Mouse (Mus musculus) regulatory T cell (primary cell): Measurements from ENCODE around the gene Armt1.

Experiments
- in situ Hi-C: fragments of 300-600 bp; cut with MboI, MseI; formaldehyde crosslinking; loops from one replicate; pipeline ENCODE4 v1.15.1; 2025; ENCODE audit warnings: high pct_unique_total_duplicates

Gene Armt1

DNA sequence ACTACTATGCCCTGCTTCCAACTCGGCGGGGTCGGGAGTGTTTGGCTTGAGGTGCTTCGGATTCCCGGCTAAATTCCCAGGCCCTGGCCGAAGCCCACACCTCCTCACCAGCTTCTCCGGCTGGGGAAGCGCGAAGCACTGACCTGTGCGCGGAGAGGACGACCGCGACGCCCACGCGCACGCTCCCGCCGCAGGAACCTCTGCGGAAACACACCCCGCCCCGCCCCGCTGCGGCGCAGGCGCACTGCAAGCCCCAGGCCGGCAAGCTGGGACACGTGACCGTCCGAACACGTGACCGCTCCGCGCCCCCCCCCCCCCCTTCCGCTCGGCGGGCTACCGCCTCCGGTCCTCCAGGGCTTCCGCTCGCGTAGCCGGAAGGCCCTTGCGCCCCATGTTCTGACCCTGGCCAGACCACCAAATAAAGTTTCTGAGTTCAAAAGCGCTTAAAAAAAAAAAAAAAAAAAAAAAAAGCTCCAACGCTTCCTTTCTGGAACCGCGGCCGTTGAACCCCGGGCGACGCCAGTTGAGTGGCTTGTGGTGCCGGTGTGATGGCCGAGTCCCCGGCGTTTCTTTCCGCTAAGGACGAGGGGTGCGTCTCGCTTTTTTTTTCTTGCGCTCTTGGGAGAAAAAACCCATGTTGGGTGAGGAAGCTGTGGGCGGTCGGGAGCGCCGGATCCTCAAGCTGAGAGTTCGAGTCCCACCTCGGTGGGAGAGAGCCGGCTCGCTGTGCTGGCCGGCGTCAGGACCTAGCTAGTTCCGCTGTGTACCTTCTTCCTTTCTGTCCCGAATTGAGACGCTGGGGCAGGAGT lies at the start of gene Armt1, which contains the start of gene Rmnd1:
Gene Armt1 (plus strand): TSS at position 345 of the 809 bp plus-strand sequence.
Gene Rmnd1 (minus strand): TSS at position 266 of the 809 bp plus-strand sequence.
- in situ Hi-C loops = no loop called here

- in situ Hi-C loops = loop anchor here (25.0 kb wide), 1 partner anchor 1428 kb away; the partner anchor contains the start of genes Fbxo5 and Mtrf1l
These were observed 48.0 kb upstream of the Armt1 start for GRCm38 (mm10) chr10:4384244-4384643.

DNA sequence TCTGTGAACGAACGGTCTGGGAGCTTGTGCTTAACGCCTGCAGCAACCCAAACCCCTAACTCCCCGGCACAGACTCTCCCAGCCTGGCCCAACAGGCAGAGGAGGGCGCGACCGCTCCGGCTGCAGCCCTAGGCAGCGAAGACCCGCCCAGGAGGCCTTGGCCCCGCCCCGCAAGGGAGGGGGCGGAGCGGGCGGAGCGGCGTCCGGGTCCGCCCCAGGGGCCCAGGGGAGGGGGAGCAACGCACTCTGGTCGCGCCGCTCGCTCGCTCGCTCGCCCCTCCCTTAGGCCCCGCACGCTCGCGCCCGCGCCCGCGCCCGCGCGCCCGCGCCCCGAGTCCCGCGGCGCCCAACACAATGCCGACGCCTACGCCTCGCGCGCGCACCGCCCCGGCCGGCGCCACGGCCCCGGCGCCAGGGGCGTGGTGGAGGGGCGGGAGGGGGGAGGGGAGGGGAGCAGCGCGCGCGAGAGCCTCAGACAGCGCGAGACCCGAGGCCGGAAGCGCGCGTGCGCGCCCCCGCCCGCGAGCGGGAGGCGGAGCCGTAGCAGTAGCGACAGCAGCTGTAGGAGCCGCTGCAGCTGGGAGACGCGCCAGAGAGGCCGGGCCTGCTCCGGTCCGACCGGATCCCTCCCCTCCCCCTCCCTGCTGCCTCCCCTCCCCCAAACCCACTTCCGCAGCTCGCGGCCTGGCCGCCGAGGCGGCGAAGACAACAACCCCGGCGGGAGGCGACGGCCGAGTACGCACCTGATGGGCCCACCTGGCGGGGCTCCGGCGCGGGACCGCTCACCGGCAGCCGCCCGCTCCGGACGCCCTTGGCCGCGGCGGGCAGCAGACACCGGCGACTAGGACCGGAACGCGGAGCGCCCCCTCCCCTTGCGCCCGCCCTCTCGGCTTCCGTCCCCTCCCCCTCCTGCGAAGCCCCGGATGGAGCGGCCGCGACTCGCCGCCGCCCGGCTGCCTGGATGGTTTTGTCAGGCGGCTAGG lies 45.4 kb upstream of the Armt1 start:
- in situ Hi-C loops = loop anchor here (25.0 kb wide), 1 partner anchor 1425 kb away; the partner anchor contains the start of genes Fbxo5 and Mtrf1l

GRCm38 (mm10) chr10:4387701-4388383 lies 44.4 kb upstream of the Armt1 start, which contains the start of gene Zbtb2:
Gene Zbtb2, minus strand, starts transcription at chr10:4388108.
- in situ Hi-C loops = loop anchor here (25.0 kb wide), 1 partner anchor 1424 kb away; the partner anchor contains the start of genes Fbxo5 and Mtrf1l

DNA sequence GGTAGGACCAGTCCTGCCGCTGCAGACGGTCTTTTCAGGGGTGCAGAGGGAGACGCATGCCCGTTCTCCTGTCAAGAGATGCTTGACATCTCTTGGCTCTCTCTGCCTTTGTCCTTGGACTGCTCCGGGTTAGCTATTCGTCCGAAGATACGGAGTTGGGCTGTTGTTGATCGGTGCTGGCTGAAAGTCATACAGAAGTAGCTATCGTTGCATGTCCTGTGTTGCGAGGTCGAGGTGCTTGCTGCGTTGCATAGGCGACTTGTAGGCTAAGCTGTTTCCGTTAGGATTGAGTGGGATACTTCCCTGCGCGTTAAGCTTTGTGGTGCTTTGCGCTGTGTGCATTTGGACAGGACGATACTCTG lies 43.9 kb upstream of the Armt1 start:
- in situ Hi-C loops = loop anchor here (25.0 kb wide), 1 partner anchor 1424 kb away; the partner anchor contains the start of genes Fbxo5 and Mtrf1l

DNA sequence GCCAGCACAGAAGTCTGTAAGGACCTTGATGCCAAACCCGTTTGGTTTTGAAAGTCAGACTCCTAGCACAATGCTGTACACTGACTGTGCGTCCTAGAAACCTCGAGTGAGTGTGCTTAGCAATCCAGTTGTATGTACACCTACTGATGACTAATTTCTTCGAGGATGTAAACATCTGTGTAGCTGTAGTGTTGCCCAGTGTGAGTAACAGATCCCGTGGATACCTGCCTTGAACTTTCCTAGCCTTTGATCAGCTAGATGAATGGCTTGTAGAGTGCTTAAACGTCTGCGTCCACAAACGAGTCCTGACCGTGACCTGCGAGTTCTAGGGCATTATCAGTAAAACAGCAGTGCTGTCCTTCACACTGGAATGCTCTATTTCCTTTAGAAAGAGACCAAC lies 43.2 kb upstream of the Armt1 start:
- in situ Hi-C loops = loop anchor here (25.0 kb wide), 1 partner anchor 1423 kb away; the partner anchor contains the start of genes Fbxo5 and Mtrf1l

GRCm38 (mm10) chr10:4389461-4390112 lies 42.7 kb upstream of the Armt1 start:
- in situ Hi-C loops = loop anchor here (5.0 to 25.0 kb wide), 2 partner anchors 38 to 1423 kb away; partner anchors contain the start of genes Fbxo5 and Mtrf1l

GRCm38 (mm10) chr10:4390550-4390949 lies 41.7 kb upstream of the Armt1 start:
- in situ Hi-C loops = loop anchor here (5.0 to 25.0 kb wide), 2 partner anchors 37 to 1422 kb away; partner anchors contain the start of genes Fbxo5 and Mtrf1l

GRCm38 (mm10) chr10:4391076-4391475 lies 41.2 kb upstream of the Armt1 start:
- in situ Hi-C loops = loop anchor here (5.0 to 25.0 kb wide), 2 partner anchors 36 to 1421 kb away; partner anchors contain the start of genes Fbxo5 and Mtrf1l

DNA sequence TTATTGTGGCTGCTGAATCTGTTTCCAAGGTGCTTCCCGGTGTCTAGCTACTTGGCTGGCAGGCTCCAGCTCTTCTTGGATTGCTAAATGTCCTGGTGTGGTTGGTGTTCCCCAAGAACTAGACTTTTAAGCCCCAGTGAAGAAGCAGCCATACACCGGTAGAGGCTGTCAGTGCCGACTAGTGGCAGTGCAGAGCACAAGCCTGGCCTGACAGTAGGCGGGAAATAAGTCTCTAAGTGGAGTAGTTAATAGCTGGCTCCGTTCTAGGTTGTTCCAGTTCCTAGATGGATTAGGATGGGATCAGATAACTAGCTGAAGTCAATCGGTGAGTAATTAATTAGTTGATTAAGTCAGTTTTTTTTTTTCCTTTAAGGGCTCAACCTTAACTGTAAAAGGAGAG lies 40.4 kb upstream of the Armt1 start:
- in situ Hi-C loops = loop anchor here (5.0 to 25.0 kb wide), 2 partner anchors 35 to 1420 kb away; partner anchors contain the start of genes Fbxo5 and Mtrf1l

GRCm38 (mm10) chr10:4395321-4395720 lies 36.9 kb upstream of the Armt1 start:
- in situ Hi-C loops = loop anchor here (25.0 kb wide), 1 partner anchor 1417 kb away; the partner anchor contains the start of genes Fbxo5 and Mtrf1l

DNA sequence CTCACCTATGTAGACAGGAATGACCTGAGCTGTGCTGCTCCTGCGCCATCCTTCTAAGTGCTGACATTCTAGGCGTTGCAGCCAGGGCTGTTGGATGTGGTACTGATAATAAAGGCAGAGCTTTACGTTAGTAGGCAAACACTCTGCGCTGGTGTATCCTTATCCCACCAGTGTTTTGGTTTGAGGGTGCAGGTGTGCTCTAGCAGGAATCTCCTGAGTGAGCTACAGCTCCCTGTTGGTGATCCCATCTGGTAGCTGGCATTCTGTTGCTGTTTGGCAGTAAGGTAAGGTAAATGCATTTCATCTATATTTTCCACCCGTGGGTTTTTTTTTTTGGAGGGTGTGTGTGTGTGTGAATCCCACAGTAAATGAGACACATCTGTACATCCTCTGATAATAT lies 34.2 kb upstream of the Armt1 start:
- in situ Hi-C loops = loop anchor here (25.0 kb wide), 1 partner anchor 1414 kb away; the partner anchor contains the start of genes Fbxo5 and Mtrf1l

DNA sequence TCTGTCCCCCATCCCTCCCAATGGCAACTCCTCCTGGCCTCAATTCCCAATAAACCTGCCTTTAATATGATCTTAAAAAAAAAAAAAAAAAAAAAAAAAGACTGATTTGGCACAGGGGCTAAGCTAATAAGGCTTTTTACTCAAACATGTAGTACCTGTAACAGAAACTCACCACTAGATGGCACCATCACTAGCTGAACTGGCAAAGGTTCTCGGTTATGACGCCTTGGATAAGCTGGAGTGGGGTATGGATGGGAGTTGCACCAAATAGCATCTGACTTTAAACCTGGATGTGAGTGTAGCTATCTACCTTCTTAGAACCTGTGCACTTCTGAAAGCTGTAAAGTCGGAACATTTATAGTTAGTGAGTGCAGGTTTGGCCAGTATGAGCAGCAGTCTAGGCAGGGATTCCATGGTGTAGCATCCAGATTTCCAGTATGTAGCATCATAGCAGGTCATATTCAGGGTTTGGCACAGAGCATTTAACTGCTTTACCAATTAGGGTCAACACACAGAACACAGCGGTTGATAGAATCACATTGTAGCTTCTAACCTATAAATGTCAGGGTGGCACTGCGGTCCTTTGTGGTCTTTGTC lies 27.3 kb upstream of the Armt1 start:
- in situ Hi-C loops = loop anchor here (5.0 kb wide), 1 partner anchor 762 kb away; no protein-coding TSS in a partner anchor

GRCm38 (mm10) chr10:4405511-4405910 lies 26.8 kb upstream of the Armt1 start:
- in situ Hi-C loops = loop anchor here (5.0 kb wide), 1 partner anchor 762 kb away; no protein-coding TSS in a partner anchor

DNA sequence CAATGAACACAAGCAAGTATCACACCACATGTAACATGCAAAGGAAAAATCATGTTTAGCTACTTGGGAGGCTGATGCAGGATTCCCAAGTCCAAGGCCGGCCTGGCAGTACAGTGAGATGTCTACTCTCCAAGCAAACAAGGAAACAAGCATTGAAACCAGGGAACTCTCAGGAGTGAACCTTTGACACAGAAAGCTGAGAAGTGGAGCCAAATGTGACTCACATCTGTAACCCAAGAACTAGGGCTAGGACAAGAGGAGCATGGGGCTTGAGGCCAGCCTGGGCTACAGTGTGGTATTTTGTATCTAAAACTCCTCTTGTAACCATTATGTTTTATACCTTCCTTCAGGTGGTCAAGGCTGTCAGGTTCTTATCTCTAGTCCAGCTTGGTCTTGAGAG lies 25.1 kb upstream of the Armt1 start:
- in situ Hi-C loops = loop anchor here (5.0 kb wide), 1 partner anchor 760 kb away; no protein-coding TSS in a partner anchor

GRCm38 (mm10) chr10:4425245-4425644 lies 7.0 kb upstream of the Armt1 start:
- in situ Hi-C loops = loop anchor here (5.0 kb wide), 1 partner anchor 33 kb away; no protein-coding TSS in a partner anchor

- in situ Hi-C loops = no loop called here
These were observed 1.9 kb upstream of the Armt1 start for GRCm38 (mm10) chr10:4430399-4430798.

DNA sequence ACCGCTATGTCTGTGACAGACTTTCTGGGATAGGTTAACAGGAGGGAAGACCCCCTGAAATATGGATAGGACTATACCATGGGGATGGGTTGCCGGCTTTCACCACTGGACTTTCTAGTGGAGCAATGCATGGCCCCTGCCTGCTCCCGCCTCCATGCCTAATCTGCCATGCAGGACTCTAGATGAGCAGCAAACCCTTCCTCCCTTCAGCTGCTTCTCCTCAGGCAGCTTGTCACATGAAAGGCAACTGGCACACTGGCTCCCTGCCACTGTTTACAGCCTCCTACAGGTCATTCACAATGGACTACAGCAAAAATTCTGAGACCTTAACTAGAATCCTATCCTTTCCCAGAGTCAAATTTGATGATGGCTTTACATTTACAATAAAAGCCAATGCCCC lies 1.4 kb upstream of the Armt1 start:
- in situ Hi-C loops = no loop called here

- in situ Hi-C loops = no loop called here
These were observed 533 bp upstream of the Armt1 start for GRCm38 (mm10) chr10:4431746-4432122.
